Mouse (Mus musculus): ENCODE results near the gene Ndufa11.

DNA sequence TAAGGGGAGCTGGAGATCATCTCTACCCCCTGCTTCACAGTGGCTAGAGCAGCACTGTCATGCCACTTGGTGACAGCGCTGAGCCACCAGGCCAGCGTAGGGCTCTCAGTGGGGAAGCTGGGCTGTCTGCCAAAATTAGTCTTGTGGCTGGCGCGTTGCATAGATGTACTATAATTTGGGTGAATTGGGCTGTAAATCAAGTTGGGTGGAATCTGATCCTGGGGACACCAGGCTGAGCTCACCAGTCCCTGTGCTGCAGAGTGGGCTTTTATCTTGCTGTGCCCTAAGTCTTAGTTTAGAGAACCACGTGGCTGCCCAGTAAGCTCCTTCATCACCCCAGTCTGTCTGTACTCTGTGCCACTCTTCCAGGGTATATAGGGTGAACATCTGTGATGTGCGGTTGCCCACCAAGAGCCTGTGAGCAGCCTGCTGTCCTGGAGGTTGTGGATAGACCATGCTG is 23.7 kb upstream of the Ndufa11 start:
- TF ChIP-seq CTCF (IDR thresholded peaks at IDR 0.05; ENCODE audit: low read depth, low read length) (no peak), POLR2A (IDR thresholded peaks at IDR 0.05; ENCODE audit: borderline replicate concordance, low read depth, low read length) (no peak)
